Mouse (Mus musculus): ENCODE measurements around the gene Apela. TPM values are rescaled to one million over a fixed set of nuclear protein-coding genes. Genes with fewer than 3 reads are reported as not detected.

The Apela gene
- polyA plus RNA-seq, 1 experiment from 2014 or later: 1.2 TPM

DNA sequence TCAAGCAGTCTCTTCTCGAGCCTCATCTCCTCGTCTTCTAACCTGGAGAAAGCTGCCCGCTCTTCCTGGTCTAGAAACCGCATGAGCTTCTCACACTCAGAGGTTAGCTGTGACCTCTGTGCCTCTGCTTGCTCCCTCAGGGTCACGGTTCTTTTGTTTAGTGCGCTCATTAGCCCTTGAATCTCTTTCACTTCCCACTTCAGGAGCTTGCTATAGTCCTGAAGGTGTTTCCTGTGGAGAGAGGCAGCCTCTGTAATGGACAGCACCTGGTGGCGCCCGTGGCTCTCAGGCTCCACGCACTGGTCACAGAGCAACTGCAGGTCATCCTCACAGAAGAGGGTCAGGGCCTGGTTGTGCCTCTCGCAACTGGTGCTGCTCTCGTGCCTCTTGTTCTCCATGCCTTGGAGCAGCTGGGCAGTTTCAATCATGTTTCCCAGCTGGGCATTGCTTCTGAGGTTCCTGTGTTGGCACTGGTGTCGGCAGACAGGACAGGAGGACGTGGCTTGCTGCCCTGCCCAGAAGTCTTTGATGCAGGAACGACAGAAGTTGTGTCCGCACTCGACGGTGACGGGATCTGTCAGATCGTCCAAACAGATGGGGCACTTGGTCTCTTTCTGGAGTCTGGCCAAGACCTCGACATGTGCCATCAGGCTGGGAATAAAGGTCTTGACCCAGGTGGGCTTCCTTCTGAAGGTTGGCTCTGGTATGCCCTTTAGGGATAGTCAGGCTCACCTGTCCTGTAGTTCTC, 53.8 kb downstream of the Apela start:
- no peaks in the 10 kb centered on the region for H3K9me3 ChIP-seq (replicated peaks; ENCODE audit: control insufficient read depth, low read length, poor library complexity, severe bottlenecking)
- H3K36me3 ChIP-seq (ENCODE audit: control insufficient read depth, insufficient read depth, low read length): no peaks in the 10 kb centered on the region
- H3K4me2 ChIP-seq (ENCODE audit: low read length): no peak overlapping the region
- no peak overlapping the region for H3K27ac ChIP-seq (ENCODE audit: low read length)
- ATAC-seq: no peak
- no peaks in the 10 kb centered on the region for H3K27me3 ChIP-seq (ENCODE audit: control insufficient read depth, insufficient read depth, low read depth, low read length)
- 72% methylated on average over 20 of the region's 20 CpGs for WGBS
- H3K4me3 ChIP-seq (ENCODE audit: low read depth, low read length): no peak overlapping the region
- H3K9ac ChIP-seq (ENCODE audit: low read depth, low read length): no peak overlapping the region
- H3K4me1 ChIP-seq (ENCODE audit: control insufficient read depth, insufficient read depth, low read length): no peaks in the 10 kb centered on the region

Other genes with a start within 250 kb of the Apela start
- gene Klhl2, start 187.3 kb downstream of the Apela start, polyA plus RNA-seq (2015; fragmentation: Nextera tagmentation; extraction: Ambion mirVana): 25.3 and 30.9 TPM in 2 replicates
- 21.3 and 31.6 TPM in 2 replicates for gene Tmem192, start 90.2 kb downstream of the Apela start, polyA plus RNA-seq (2015; fragmentation: Nextera tagmentation; extraction: Ambion mirVana)
- gene Trim75, start 49.5 kb downstream of the Apela start, polyA plus RNA-seq (2015; fragmentation: Nextera tagmentation; extraction: Ambion mirVana): 0.09 TPM in 1 of 2 replicates, not detected in the other
- not detected in 2 replicates for gene Trim61, start 18.8 kb downstream of the Apela start, polyA plus RNA-seq (2015; fragmentation: Nextera tagmentation; extraction: Ambion mirVana)
- not detected in 2 replicates for gene Trim60, start 18.8 kb downstream of the Apela start, polyA plus RNA-seq (2015; fragmentation: Nextera tagmentation; extraction: Ambion mirVana)
- gene Gm10663, start 37.7 kb upstream of the Apela start, polyA plus RNA-seq (2015; fragmentation: Nextera tagmentation; extraction: Ambion mirVana): not detected in 2 replicates
- gene BC030870, start 92.2 kb upstream of the Apela start, polyA plus RNA-seq (2015; fragmentation: Nextera tagmentation; extraction: Ambion mirVana): not detected in 2 replicates

All from midbrain, embryonic 16.5 days (tissue).